Mouse (Mus musculus) lung, postnatal 14 days (tissue): Measurements from ENCODE around the gene Tceanc.

ENCODE experiments used
- DNase-seq: peaks from one replicate; pipeline ENCODE4 v3.0.0; 2021

Tceanc gene

GRCm38 (mm10) chrX:166479365-166479983, 38.9 kb downstream of the Tceanc start, which contains the start of gene Rab9:
Gene Rab9, minus strand, starts transcription at chrX:166479867.
- peak; percentile 92 for DNase-seq

DNA sequence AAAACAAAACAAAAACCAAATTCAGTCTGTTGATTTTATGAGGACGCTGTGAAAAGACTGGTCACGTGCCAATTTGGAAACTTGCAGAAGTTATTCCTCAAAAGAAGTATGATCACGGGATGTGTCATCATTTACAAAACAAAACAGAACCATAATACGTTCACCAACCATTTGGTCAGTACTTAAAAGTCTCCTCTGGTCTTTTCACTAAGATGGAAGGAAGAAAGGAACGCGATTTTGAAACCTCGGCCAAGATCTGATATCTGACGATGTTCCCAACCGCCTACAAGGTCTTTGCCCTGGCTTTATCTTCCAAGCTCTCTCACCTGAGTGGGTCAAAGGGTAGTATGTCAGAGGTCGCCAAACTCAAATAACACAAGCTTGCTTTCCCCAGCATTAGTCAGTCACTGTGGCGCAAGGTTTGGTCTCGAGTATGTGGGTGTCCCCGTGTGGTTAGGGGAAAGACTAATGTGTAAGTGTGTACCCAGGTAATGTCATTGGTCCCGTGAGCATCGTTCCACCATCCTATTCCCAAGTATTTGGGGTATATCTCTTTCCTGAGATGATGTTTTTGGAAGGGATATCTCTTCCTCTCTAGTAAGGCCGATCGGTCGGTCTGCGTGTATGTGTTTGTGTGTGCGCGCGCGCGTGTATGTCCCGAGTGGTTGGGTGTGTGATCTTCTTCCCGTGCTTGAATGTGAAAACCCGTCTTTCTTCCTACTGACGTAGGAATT, 39.6 kb downstream of the Tceanc start:
- DNase-seq = no peak

- no peak for DNase-seq
Observed at GRCm38 (mm10) chrX:166477393-166477792, 41.0 kb downstream of the Tceanc start.

DNA sequence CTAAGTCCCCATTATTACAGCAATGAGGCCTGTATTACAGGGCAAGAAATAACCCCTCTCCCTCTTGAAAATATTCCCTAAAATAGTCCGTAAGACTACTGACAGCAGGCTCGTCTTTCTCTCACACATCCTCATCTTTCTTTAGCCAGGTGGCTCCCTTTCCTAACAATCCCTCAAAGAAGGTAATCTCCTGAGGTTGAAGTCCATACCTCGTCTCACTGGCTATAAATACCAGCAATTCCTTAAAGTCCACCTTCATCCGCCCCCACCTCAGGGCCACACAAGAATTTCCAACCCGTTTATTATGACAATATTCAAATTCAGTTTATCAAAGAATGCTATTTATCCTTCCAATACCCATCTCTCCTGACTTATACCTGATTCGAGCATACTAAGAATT, 45.8 kb downstream of the Tceanc start:
- DNase-seq = no peak

- no peak for DNase-seq
Observed at GRCm38 (mm10) chrX:166468321-166468720, 50.0 kb downstream of the Tceanc start.

GRCm38 (mm10) chrX:166455525-166455924, 62.8 kb downstream of the Tceanc start:
- no peak for DNase-seq

GRCm38 (mm10) chrX:166454331-166454730, 64.0 kb downstream of the Tceanc start:
- DNase-seq = no peak

DNA sequence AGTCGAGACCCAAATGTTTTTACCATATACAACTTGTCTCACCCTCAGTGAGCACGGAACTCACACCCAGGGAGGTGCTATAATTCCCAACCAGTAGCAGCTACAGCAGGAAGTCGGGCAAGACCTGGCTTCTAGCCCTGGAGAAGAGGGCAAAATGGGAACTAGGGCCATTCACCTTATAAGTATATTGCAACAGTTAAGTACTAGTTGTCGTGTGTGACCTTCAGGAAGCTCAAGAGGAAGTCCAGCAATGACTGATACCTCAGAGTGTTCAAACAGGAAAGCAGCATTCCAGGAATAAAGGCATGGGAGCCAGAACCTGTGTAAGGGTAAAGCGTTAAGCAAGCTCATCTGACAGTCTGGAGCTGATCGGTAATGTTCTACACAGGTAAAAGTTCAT, 64.8 kb downstream of the Tceanc start:
- DNase-seq = no peak
